Mouse (Mus musculus): ENCODE results near the gene Csnk1g1. TPM values are rescaled to one million over a fixed set of nuclear protein-coding genes. Genes with fewer than 3 reads are reported as not detected.

The Csnk1g1 gene
- total RNA-seq (2014; rRNA removed), result 5.3 and 5.8 TPM in 2 replicates
- 0.77 and 1.6 TPM in 2 replicates for polyA plus RNA-seq (2012; rRNA removed)

GRCm38 (mm10) chr9:65908394-65909300, at the start of gene Csnk1g1, which contains the start of gene Trip4:
TSS of gene Csnk1g1 (plus strand) at chr9:65908924.
TSS of gene Trip4 (minus strand) at chr9:65908794.
- H3K27me3 ChIP-seq (ENCODE audit: control insufficient read depth, insufficient read depth, low read length), result no peaks in the 10 kb centered on the region
- H3K27ac ChIP-seq (replicated peaks; ENCODE audit: insufficient read depth, low read depth, low read length), result peak within 1 kb of the TSS; percentile 9
- peaks cover 4% of the 10 kb centered on the region; the same call in 1 of the 2 replicates for H3K79me2 ChIP-seq (ENCODE audit: control insufficient read depth, insufficient read depth, low read length)
- WGBS, result under 1% methylated on average over 38 of the region's 38 CpGs
- H3K36me3 ChIP-seq (ENCODE audit: control insufficient read depth, insufficient read depth, low read length), result no peaks in the 10 kb centered on the region
- H3K9ac ChIP-seq (ENCODE audit: low read depth, low read length), result peak within 1 kb of the TSS; percentile 78
- TF ChIP-seq POLR2A (IDR thresholded peaks at IDR 0.05; ENCODE audit: extremely low read depth, insufficient read depth, low read length) (0 out of 2 replicates have a peak, but pooled peaks have one; percentile 17), CTCF (IDR thresholded peaks at IDR 0.05; ENCODE audit: low read depth, low read length) (no peak)
- H3K4me1 ChIP-seq (ENCODE audit: control insufficient read depth, insufficient read depth, low read length), result peaks cover 2% of the 10 kb centered on the region; the same call in 1 of the 2 replicates
- DNase-seq (ENCODE audit: extremely low read depth, low read depth, low spot score), result peak; percentile 95
- H3K4me3 ChIP-seq (ENCODE audit: insufficient read depth, low read depth, low read length), result peak within 1 kb of the TSS; percentile 68

GRCm38 (mm10) chr9:65859656-65860055, 49.1 kb upstream of the Csnk1g1 start:
- Histone ChIP-seq H3K27me3 (ENCODE audit: control insufficient read depth, insufficient read depth, low read length) (no peaks in the 10 kb centered on the region), H3K36me3 (ENCODE audit: control insufficient read depth, insufficient read depth, low read length) (peaks cover 70% of the 10 kb centered on the region), H3K9ac (ENCODE audit: low read depth, low read length) (no peak overlapping the region), H3K79me2 (ENCODE audit: control insufficient read depth, insufficient read depth, low read length) (peaks cover 2% of the 10 kb centered on the region; the same call in 1 of the 2 replicates), H3K27ac (replicated peaks; ENCODE audit: insufficient read depth, low read depth, low read length) (no peak overlapping the region), H3K4me3 (ENCODE audit: insufficient read depth, low read depth, low read length) (no peak overlapping the region), H3K4me1 (ENCODE audit: control insufficient read depth, insufficient read depth, low read length) (no peaks in the 10 kb centered on the region; the same call in 1 of the 2 replicates)
- no peak for DNase-seq (ENCODE audit: extremely low read depth, low read depth, low spot score)
- TF ChIP-seq CTCF (IDR thresholded peaks at IDR 0.05; ENCODE audit: low read depth, low read length) (no peak), POLR2A (IDR thresholded peaks at IDR 0.05; ENCODE audit: extremely low read depth, insufficient read depth, low read length) (no peak)
- 74% methylated on average over 1 of the region's 1 CpGs for WGBS

- DNase-seq (ENCODE audit: extremely low read depth, low read depth, low spot score), result peak; percentile 85
- H3K9ac ChIP-seq (ENCODE audit: low read depth, low read length), result peak overlapping the region; percentile 95
- H3K4me3 ChIP-seq (ENCODE audit: insufficient read depth, low read depth, low read length), result peak overlapping the region; percentile 92
- no peaks in the 10 kb centered on the region for H3K27me3 ChIP-seq (ENCODE audit: control insufficient read depth, insufficient read depth, low read length)
- H3K36me3 ChIP-seq (ENCODE audit: control insufficient read depth, insufficient read depth, low read length), result peaks cover 10% of the 10 kb centered on the region
- H3K79me2 ChIP-seq (ENCODE audit: control insufficient read depth, insufficient read depth, low read length), result no peaks in the 10 kb centered on the region; the same call in 1 of the 2 replicates
- peak overlapping the region; percentile 97 for H3K27ac ChIP-seq (replicated peaks; ENCODE audit: insufficient read depth, low read depth, low read length)
- H3K4me1 ChIP-seq (ENCODE audit: control insufficient read depth, insufficient read depth, low read length), result peaks cover 4% of the 10 kb centered on the region; the same call in 1 of the 2 replicates
- under 1% methylated on average over 37 of the region's 37 CpGs for WGBS
- no peak for TF ChIP-seq CTCF (IDR thresholded peaks at IDR 0.05; ENCODE audit: low read depth, low read length)
- TF ChIP-seq POLR2A (IDR thresholded peaks at IDR 0.05; ENCODE audit: extremely low read depth, insufficient read depth, low read length), result peak; percentile 92
Observed at GRCm38 (mm10) chr9:65884564-65885315, 24.0 kb upstream of the Csnk1g1 start.

- no peaks in the 10 kb centered on the region for H3K79me2 ChIP-seq (ENCODE audit: control insufficient read depth, insufficient read depth, low read length)
- H3K4me3 ChIP-seq (ENCODE audit: insufficient read depth, low read depth, low read length), result 0 out of 2 replicates have a peak within 1 kb of the TSS, but pooled peaks have one; percentile 3
- under 1% methylated on average over 21 of the region's 21 CpGs for WGBS
- peaks cover 4% of the 10 kb centered on the region; the same call in 1 of the 2 replicates for H3K4me1 ChIP-seq (ENCODE audit: control insufficient read depth, insufficient read depth, low read length)
- H3K27me3 ChIP-seq (ENCODE audit: control insufficient read depth, insufficient read depth, low read length), result no peaks in the 10 kb centered on the region
- no peak within 1 kb of the TSS for H3K9ac ChIP-seq (ENCODE audit: low read depth, low read length)
- no peaks in the 10 kb centered on the region for H3K36me3 ChIP-seq (ENCODE audit: control insufficient read depth, insufficient read depth, low read length)
- no peak for TF ChIP-seq CTCF (IDR thresholded peaks at IDR 0.05; ENCODE audit: low read depth, low read length)
- TF ChIP-seq POLR2A (IDR thresholded peaks at IDR 0.05; ENCODE audit: extremely low read depth, insufficient read depth, low read length), result no peak
- no peak within 1 kb of the TSS for H3K27ac ChIP-seq (replicated peaks; ENCODE audit: insufficient read depth, low read depth, low read length)
- DNase-seq (ENCODE audit: extremely low read depth, low read depth, low spot score), result peak; percentile 49
Observed at GRCm38 (mm10) chr9:65890143-65890628, 18.5 kb upstream of the Csnk1g1 start, which contains the start of gene Pclaf. TSS of gene Pclaf (plus strand) at chr9:65890237.

GRCm38 (mm10) chr9:65891126-65891525, 17.6 kb upstream of the Csnk1g1 start:
- Histone ChIP-seq H3K4me3 (ENCODE audit: insufficient read depth, low read depth, low read length) (no peak overlapping the region), H3K9ac (ENCODE audit: low read depth, low read length) (no peak overlapping the region)
- WGBS, result 25% methylated on average over 5 of the region's 5 CpGs

More at GRCm38 (mm10) chr9:65891126-65891525, 17.6 kb upstream of the Csnk1g1 start:
- DNase-seq (ENCODE audit: extremely low read depth, low read depth, low spot score), result no peak
- Histone ChIP-seq H3K36me3 (ENCODE audit: control insufficient read depth, insufficient read depth, low read length) (no peaks in the 10 kb centered on the region), H3K4me1 (ENCODE audit: control insufficient read depth, insufficient read depth, low read length) (peaks cover 4% of the 10 kb centered on the region; the same call in 1 of the 2 replicates), H3K27me3 (ENCODE audit: control insufficient read depth, insufficient read depth, low read length) (no peaks in the 10 kb centered on the region), H3K27ac (replicated peaks; ENCODE audit: insufficient read depth, low read depth, low read length) (no peak overlapping the region), H3K79me2 (ENCODE audit: control insufficient read depth, insufficient read depth, low read length) (no peaks in the 10 kb centered on the region)
- TF ChIP-seq POLR2A (IDR thresholded peaks at IDR 0.05; ENCODE audit: extremely low read depth, insufficient read depth, low read length) (no peak), CTCF (IDR thresholded peaks at IDR 0.05; ENCODE audit: low read depth, low read length) (no peak)
